Mouse (Mus musculus) CH12.LX (cell line): ENCODE data around the gene Zbtb8os. TPM values are rescaled to one million over a fixed set of nuclear protein-coding genes. Genes with fewer than 3 reads are reported as not detected.

Source experiments
- DNase-seq: peaks from one replicate; pipeline ENCODE4 v3.0.0-alpha.2; 2013; ENCODE audit errors: extremely low read depth
- H3K27ac ChIP-seq: 2 replicates; pipeline ENCODE4 v1.5.1; 2012; ENCODE audit warnings: low read depth, mild to moderate bottlenecking, control low read depth, moderate library complexity; ENCODE audit not compliant: insufficient read depth
- H3K27me3 ChIP-seq: replicated peaks from 2 replicates; pipeline ENCODE3; 2012; ENCODE audit warnings: inconsistent platforms
- H3K36me3 ChIP-seq, 2 experiments: replicated peaks in 1 of 2; 2 replicates each; pipeline versions ENCODE3 to v1.6.1; 2012; ENCODE audit warnings: inconsistent platforms in 1 of 2, low read length in 1 of 2, mild to moderate bottlenecking in 1 of 2, mixed read lengths in 1 of 2, moderate library complexity in 1 of 2; ENCODE audit not compliant: control insufficient read depth in 1 of 2, insufficient read depth in 1 of 2
- H3K4me1 ChIP-seq, 2 experiments: 2 replicates each; pipeline ENCODE4 v1.6.1; 2012; ENCODE audit warnings: inconsistent platforms in 1 of 2, moderate library complexity in 1 of 2; ENCODE audit not compliant: insufficient read depth in 2 of 2, control insufficient read depth in 1 of 2
- H3K4me2 ChIP-seq: 2 replicates; pipeline ENCODE4 v1.6.1; 2012; ENCODE audit warnings: low read depth, mild to moderate bottlenecking, control low read depth; ENCODE audit not compliant: poor library complexity, insufficient read depth, severe bottlenecking
- H3K4me3 ChIP-seq, 3 experiments: fragments of 150-350 bp in 1 of 3; sonication (generic) in 1 of 3; replicated peaks in 1 of 3; 2 replicates each; pipeline versions ENCODE3 to v1.5.1; 2011 to 2012; ENCODE audit warnings: low read depth in 2 of 3, low read length in 2 of 3, mild to moderate bottlenecking in 2 of 3, moderate library complexity in 2 of 3, control low read depth in 1 of 3, improper control_type of control experiment in 1 of 3, inconsistent platforms in 1 of 3, mixed read lengths in 1 of 3; ENCODE audit not compliant: poor library complexity in 1 of 3
- H3K79me2 ChIP-seq: replicated peaks from 2 replicates; pipeline ENCODE4 v1.6.1; 2012; ENCODE audit warnings: mild to moderate bottlenecking, moderate library complexity; ENCODE audit not compliant: control insufficient read depth, poor library complexity, insufficient read depth, severe bottlenecking; ENCODE audit errors: extremely low read depth
- H3K9ac ChIP-seq: 2 replicates; pipeline ENCODE4 v1.6.1; 2012; ENCODE audit warnings: low read depth, mild to moderate bottlenecking, control low read depth, moderate library complexity; ENCODE audit not compliant: insufficient read depth
- H3K9me3 ChIP-seq: replicated peaks from 2 replicates; pipeline ENCODE3; 2012; ENCODE audit warnings: low read length, inconsistent platforms, mixed read lengths
- CHD2 ChIP-seq: IDR thresholded peaks from 2 replicates; pipeline ENCODE4 v1.6.1; 2011; ENCODE audit warnings: low read length, improper control_type of control experiment
- E2F4 ChIP-seq: IDR thresholded peaks from 2 replicates; pipeline ENCODE4 v1.6.1; 2011; ENCODE audit warnings: low read depth, low read length, improper control_type of control experiment; ENCODE audit not compliant: insufficient replicate concordance
- MEF2A ChIP-seq: IDR thresholded peaks from 2 replicates; pipeline ENCODE4 v1.6.1; 2014; ENCODE audit warnings: low read depth, mild to moderate bottlenecking, inconsistent platforms, low read length, improper control_type of control experiment, borderline replicate concordance
- POLR2AphosphoS2 ChIP-seq: IDR thresholded peaks from 2 replicates; pipeline ENCODE4 v1.6.1; 2011; ENCODE audit warnings: low read depth, low read length, improper control_type of control experiment
- dilution Hi-C: fragments of 300-500 bp; cut with MboI; formaldehyde crosslinking; loops from 2 replicates; pipeline ENCODE4 v1.14.3; 2020; ENCODE audit warnings: low sequenced_read_pairs; ENCODE audit not compliant: extremely low pct_unique_long_range_greater_than_20kb, extremely low pct_ligation_motif_present
- in situ Hi-C: fragments of 300-500 bp; cut with MboI; formaldehyde crosslinking; loops from 3 replicates; pipeline ENCODE4 v1.14.3; 2019; ENCODE audit warnings: low sequenced_read_pairs, low pct_ligation_motif_present, low pct_unique_long_range_greater_than_20kb, mixed read lengths
- polyA plus RNA-seq: library from polyadenylated mRNA; unstranded; fragments of >175 nt; gene quantifications from 2 replicates; pipeline ENCODE4 v1.2.1, GENCODE M21; 2012; ENCODE audit warnings: low read depth; ENCODE audit not compliant: insufficient read length
- total RNA-seq, 2 experiments: library from RNA; depleted of rRNA; stranded (reverse); fragments of 300-350 nt in 1 of 2; fragments of >200 nt in 1 of 2; gene quantifications; 2 replicates each; pipeline ENCODE4 v1.2.3; 2012 to 2014

Zbtb8os gene
- total and polyA plus RNA-seq, 3 experiments: 104 to 135 (median 134) TPM

DNA sequence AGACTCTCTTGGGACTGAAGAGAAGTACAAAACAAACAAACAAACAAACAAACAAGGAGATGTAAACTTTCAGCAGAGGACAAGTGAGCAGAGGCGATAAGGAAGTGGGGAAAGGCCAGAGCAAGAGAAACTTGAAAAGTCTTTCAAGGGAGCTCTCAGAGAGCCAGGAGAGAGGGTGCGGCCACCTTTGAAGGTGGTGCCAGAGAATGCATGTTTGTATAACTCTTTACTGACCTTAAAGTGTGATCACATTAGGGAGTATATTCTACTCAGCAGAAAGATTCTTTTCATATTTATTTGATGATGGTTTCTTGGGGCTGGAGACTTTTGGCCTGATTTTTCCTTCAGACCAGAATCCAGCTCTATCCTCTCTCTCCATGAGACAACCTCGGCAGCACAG, 61.5 kb downstream of the Zbtb8os start:
- Histone ChIP-seq H3K79me2 (no peaks in the 10 kb centered on the region), H3K4me2 (no peak overlapping the region), H3K36me3 (no peaks in the 10 kb centered on the region), H3K9ac (no peak overlapping the region), H3K4me1 (no peaks in the 10 kb centered on the region), H3K27me3 (no peaks in the 10 kb centered on the region), H3K4me3 (no peak overlapping the region), H3K9me3 (no peaks in the 10 kb centered on the region), H3K27ac (no peak overlapping the region)
- no peak for TF ChIP-seq E2F4
- TF ChIP-seq POLR2AphosphoS2: no peak
- no peak for DNase-seq
- in situ Hi-C loops: no loop called here
- dilution Hi-C loops: no loop called here

DNA sequence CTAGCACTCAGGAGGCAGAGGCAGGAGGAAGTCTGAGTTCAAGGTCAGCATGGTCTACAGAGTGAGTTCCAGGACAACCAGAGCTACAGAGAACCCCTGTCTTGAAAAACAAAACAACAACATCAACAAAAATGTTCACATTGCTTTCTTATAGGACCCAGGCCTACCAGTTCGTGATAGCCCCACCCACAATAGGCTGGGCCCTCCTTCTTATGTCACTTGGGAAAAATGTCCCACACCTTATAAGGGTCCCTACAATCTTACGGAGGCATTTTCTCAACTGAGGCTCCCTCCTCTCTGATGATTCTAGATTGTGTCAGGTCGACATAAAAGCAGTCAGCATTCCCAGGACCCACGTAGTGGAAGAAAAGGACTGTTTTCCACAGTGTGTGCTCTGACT, 64.3 kb downstream of the Zbtb8os start:
- Histone ChIP-seq H3K4me2 (no peak overlapping the region), H3K4me1 (no peaks in the 10 kb centered on the region), H3K27me3 (no peaks in the 10 kb centered on the region), H3K9me3 (no peaks in the 10 kb centered on the region), H3K36me3 (no peaks in the 10 kb centered on the region), H3K9ac (no peak overlapping the region), H3K4me3 (no peak overlapping the region), H3K79me2 (no peaks in the 10 kb centered on the region), H3K27ac (no peak overlapping the region)
- in situ Hi-C loops: no loop called here
- TF ChIP-seq E2F4 (no peak), MEF2A (no peak), CHD2 (no peak)
- DNase-seq: no peak
- dilution Hi-C loops: no loop called here

Other genes starting within 250 kb of the Zbtb8os start
- not detected in 2 replicates for gene Tmem54, start 230.1 kb upstream of the Zbtb8os start, total RNA-seq (2012; rRNA removed)
- gene Tmem54, start 230.1 kb upstream of the Zbtb8os start, total RNA-seq (2014; rRNA removed): not detected in 2 replicates
- gene Tmem54, start 230.1 kb upstream of the Zbtb8os start, polyA plus RNA-seq: not detected in 2 replicates
- 28.5 and 31.6 TPM in 2 replicates for gene Hpca, start 213.7 kb upstream of the Zbtb8os start, total RNA-seq (2012; rRNA removed)
- gene Hpca, start 213.7 kb upstream of the Zbtb8os start, total RNA-seq (2014; rRNA removed): 1.0 and 1.3 TPM in 2 replicates
- gene Hpca, start 213.7 kb upstream of the Zbtb8os start, polyA plus RNA-seq: 2.9 and 3.6 TPM in 2 replicates
- gene Fndc5, start 198.7 kb upstream of the Zbtb8os start, total RNA-seq (2012; rRNA removed): 0.17 and 0.21 TPM in 2 replicates
- 0.08 TPM in 1 of 2 replicates, not detected in the other for gene Fndc5, start 198.7 kb upstream of the Zbtb8os start, total RNA-seq (2014; rRNA removed)
- 0.26 and 0.33 TPM in 2 replicates for gene Fndc5, start 198.7 kb upstream of the Zbtb8os start, polyA plus RNA-seq
- 22.5 and 23.1 TPM in 2 replicates for gene S100pbp, start 146.0 kb upstream of the Zbtb8os start, total RNA-seq (2012; rRNA removed)
- 43.6 and 44.7 TPM in 2 replicates for gene S100pbp, start 146.0 kb upstream of the Zbtb8os start, total RNA-seq (2014; rRNA removed)
- 35.8 and 43.6 TPM in 2 replicates for gene S100pbp, start 146.0 kb upstream of the Zbtb8os start, polyA plus RNA-seq
- 128 and 180 TPM in 2 replicates for gene Yars, start 145.9 kb upstream of the Zbtb8os start, total RNA-seq (2012; rRNA removed)
- 96.1 and 96.3 TPM in 2 replicates for gene Yars, start 145.9 kb upstream of the Zbtb8os start, total RNA-seq (2014; rRNA removed)
- 207 and 220 TPM in 2 replicates for gene Yars, start 145.9 kb upstream of the Zbtb8os start, polyA plus RNA-seq
- gene C77080, start 74.3 kb upstream of the Zbtb8os start, total RNA-seq (2012; rRNA removed): 0.29 and 0.38 TPM in 2 replicates
- gene C77080, start 74.3 kb upstream of the Zbtb8os start, total RNA-seq (2014; rRNA removed): not detected in 2 replicates
- gene C77080, start 74.3 kb upstream of the Zbtb8os start, polyA plus RNA-seq: 0.68 and 1.1 TPM in 2 replicates
- gene Sync, start 48.1 kb upstream of the Zbtb8os start, total RNA-seq (2012; rRNA removed): 0.04 TPM in 1 of 2 replicates, not detected in the other
- gene Sync, start 48.1 kb upstream of the Zbtb8os start, total RNA-seq (2014; rRNA removed): not detected in 2 replicates
- gene Sync, start 48.1 kb upstream of the Zbtb8os start, polyA plus RNA-seq: 0.14 and 0.16 TPM in 2 replicates
- gene Rbbp4, start 325 bp upstream of the Zbtb8os start, total RNA-seq (2012; rRNA removed): 41.4 and 44.1 TPM in 2 replicates
- gene Rbbp4, start 325 bp upstream of the Zbtb8os start, total RNA-seq (2014; rRNA removed): 73.3 and 76.9 TPM in 2 replicates
- gene Rbbp4, start 325 bp upstream of the Zbtb8os start, polyA plus RNA-seq: 179 and 219 TPM in 2 replicates
- gene Zbtb8a, start 42.4 kb downstream of the Zbtb8os start, total RNA-seq (2012; rRNA removed): 0.04 TPM in 1 of 2 replicates, not detected in the other
- gene Zbtb8a, start 42.4 kb downstream of the Zbtb8os start, total RNA-seq (2014; rRNA removed): 0.16 TPM in 1 of 2 replicates, not detected in the other
- gene Zbtb8a, start 42.4 kb downstream of the Zbtb8os start, polyA plus RNA-seq: 0.11 TPM in 1 of 2 replicates, not detected in the other
- 0.04 TPM in 2 replicates for gene Zbtb8b, start 105.2 kb downstream of the Zbtb8os start, total RNA-seq (2012; rRNA removed)
- not detected in 2 replicates for gene Zbtb8b, start 105.2 kb downstream of the Zbtb8os start, total RNA-seq (2014; rRNA removed)
- gene Zbtb8b, start 105.2 kb downstream of the Zbtb8os start, polyA plus RNA-seq: not detected in 2 replicates
- 20.2 and 20.4 TPM in 2 replicates for gene Bsdc1, start 125.9 kb downstream of the Zbtb8os start, total RNA-seq (2012; rRNA removed)
- gene Bsdc1, start 125.9 kb downstream of the Zbtb8os start, total RNA-seq (2014; rRNA removed): 19.3 and 20.6 TPM in 2 replicates
- 16.1 and 27.2 TPM in 2 replicates for gene Bsdc1, start 125.9 kb downstream of the Zbtb8os start, polyA plus RNA-seq
- gene Tssk3, start 155.3 kb downstream of the Zbtb8os start, total RNA-seq (2012; rRNA removed): 0.13 TPM in 1 of 2 replicates, not detected in the other
- not detected in 2 replicates for gene Tssk3, start 155.3 kb downstream of the Zbtb8os start, total RNA-seq (2014; rRNA removed)
- not detected in 2 replicates for gene Tssk3, start 155.3 kb downstream of the Zbtb8os start, polyA plus RNA-seq
- not detected in 2 replicates for gene Fam229a, start 155.5 kb downstream of the Zbtb8os start, total RNA-seq (2012; rRNA removed)
- gene Fam229a, start 155.5 kb downstream of the Zbtb8os start, total RNA-seq (2014; rRNA removed): not detected in 2 replicates
- not detected in 2 replicates for gene Fam229a, start 155.5 kb downstream of the Zbtb8os start, polyA plus RNA-seq
- gene Marcksl1, start 177.9 kb downstream of the Zbtb8os start, total RNA-seq (2012; rRNA removed): 194 and 195 TPM in 2 replicates
- gene Marcksl1, start 177.9 kb downstream of the Zbtb8os start, total RNA-seq (2014; rRNA removed): 260 and 265 TPM in 2 replicates
- gene Marcksl1, start 177.9 kb downstream of the Zbtb8os start, polyA plus RNA-seq: 423 and 494 TPM in 2 replicates
- 71.7 and 75.4 TPM in 2 replicates for gene Hdac1, start 207.0 kb downstream of the Zbtb8os start, total RNA-seq (2012; rRNA removed)
- 104 and 106 TPM in 2 replicates for gene Hdac1, start 207.0 kb downstream of the Zbtb8os start, total RNA-seq (2014; rRNA removed)
- gene Hdac1, start 207.0 kb downstream of the Zbtb8os start, polyA plus RNA-seq: 231 and 233 TPM in 2 replicates
- gene Lck, start 237.9 kb downstream of the Zbtb8os start, total RNA-seq (2012; rRNA removed): 67.2 and 80.9 TPM in 2 replicates
- 64.6 and 70.0 TPM in 2 replicates for gene Lck, start 237.9 kb downstream of the Zbtb8os start, total RNA-seq (2014; rRNA removed)
- gene Lck, start 237.9 kb downstream of the Zbtb8os start, polyA plus RNA-seq: 138 and 177 TPM in 2 replicates
- 1.1 and 1.4 TPM in 2 replicates for gene Fam167b, start 242.9 kb downstream of the Zbtb8os start, total RNA-seq (2012; rRNA removed)
- 0.49 TPM in 1 of 2 replicates, not detected in the other for gene Fam167b, start 242.9 kb downstream of the Zbtb8os start, total RNA-seq (2014; rRNA removed)
- gene Fam167b, start 242.9 kb downstream of the Zbtb8os start, polyA plus RNA-seq: 0.82 and 1.2 TPM in 2 replicates